ENCODE assay signal across 27 mouse cellular contexts in genomic region chr9:25216210-25216609, GRCm38 (mm10). TPM values are rescaled to one million over a fixed set of nuclear protein-coding genes. Genes with fewer than 3 reads are reported as not detected.
DNase-seq lines count a peak whose midpoint lies in the region; ATAC-seq and TF ChIP-seq lines count a peak whose summit lies in the region.
"Had no signal": no experiment of that assay in that cellular context is flagged by ENCODE, and none has a peak within 500 bp of the region (broad histone marks: within the 10 kb centered on the region; RNA-seq: fewer than 3 reads in every experiment).

No protein-coding gene starts in this region.

- H3K27me3 ChIP-seq in kidney, postnatal 0 days (ENCODE audit: insufficient read depth, low read length): no peaks in the 10 kb centered on the region
- no peaks in the 10 kb centered on the region for H3K27me3 ChIP-seq in kidney, embryonic 14.5 days (ENCODE audit: control insufficient read depth, insufficient read depth, low read length)
- no peaks in the 10 kb centered on the region for H3K27me3 ChIP-seq in liver, embryonic 16.5 days (ENCODE audit: control insufficient read depth, insufficient read depth, low read depth, low read length)
- H3K27me3 ChIP-seq in midbrain, embryonic 13.5 days: no peaks in the 10 kb centered on the region
- H3K27me3 ChIP-seq: CH12.LX; embryonic facial prominence, embryonic 15.5 days; forebrain, embryonic 12.5 days; hindbrain, embryonic 13.5 days; limb, embryonic 13.5 days; liver, embryonic 15.5 days; midbrain, embryonic 15.5 days; neural tube, embryonic 15.5 days; stomach, embryonic 15.5 days had no signal

- H3K9me3 ChIP-seq in kidney, postnatal 0 days (replicated peaks; ENCODE audit: low read length): no peaks in the 10 kb centered on the region
- H3K9me3 ChIP-seq in kidney, embryonic 14.5 days (ENCODE audit: control insufficient read depth, low read length): no peaks in the 10 kb centered on the region
- no peaks in the 10 kb centered on the region for H3K9me3 ChIP-seq in liver, embryonic 16.5 days (replicated peaks; ENCODE audit: control insufficient read depth, low read length)
- H3K9me3 ChIP-seq in midbrain, embryonic 13.5 days: no peaks in the 10 kb centered on the region
- H3K9me3 ChIP-seq: embryonic facial prominence, embryonic 10.5 days; embryonic facial prominence, embryonic 15.5 days; forebrain, embryonic 12.5 days; heart, embryonic 10.5 days; hindbrain, embryonic 13.5 days; limb, embryonic 13.5 days; liver, embryonic 15.5 days; midbrain, embryonic 15.5 days; neural tube, embryonic 15.5 days; stomach, embryonic 15.5 days had no signal

- H3K4me2 ChIP-seq in kidney, postnatal 0 days (ENCODE audit: low read length): no peak overlapping the region
- H3K4me2 ChIP-seq in kidney, embryonic 14.5 days (replicated peaks; ENCODE audit: low read depth, low read length): no peak overlapping the region
- no peak overlapping the region for H3K4me2 ChIP-seq in liver, embryonic 16.5 days (ENCODE audit: low read depth, low read length)
- no peak overlapping the region for H3K4me2 ChIP-seq in midbrain, embryonic 13.5 days (replicated peaks)
- H3K4me2 ChIP-seq: embryonic facial prominence, embryonic 15.5 days; forebrain, embryonic 12.5 days; hindbrain, embryonic 13.5 days; limb, embryonic 13.5 days; liver, embryonic 15.5 days; midbrain, embryonic 15.5 days; neural tube, embryonic 15.5 days; stomach, embryonic 15.5 days had no signal

- DNase-seq in embryo, embryonic 10 days (ENCODE audit: low spot score): peak; percentile 20
- no peak for DNase-seq in embryo, embryonic 10.5 days (ENCODE audit: low spot score)
- DNase-seq in kidney, postnatal 0 days (ENCODE audit: low spot score): no peak
- DNase-seq in liver: no peak
- DNase-seq: adrenal gland, adult 8-10 months; cerebellum, adult 8-10 months; cerebellum, postnatal 36 days; forebrain, postnatal 0 days; heart, postnatal 4 days; lung, postnatal 36 days; retina, postnatal 1 day; right cerebral cortex, postnatal 14 days had no signal

- no peaks in the 10 kb centered on the region; the same call in 1 of the 2 replicates for H3K4me1 ChIP-seq in kidney, postnatal 0 days (replicated peaks; ENCODE audit: insufficient read depth, low read length)
- H3K4me1 ChIP-seq in kidney, embryonic 14.5 days (ENCODE audit: control insufficient read depth, insufficient read depth, low read length): 0 out of 2 replicates have a peak, but pooled peaks cover 3% of the 10 kb centered on the region
- no peaks in the 10 kb centered on the region for H3K4me1 ChIP-seq in liver, embryonic 16.5 days (ENCODE audit: control insufficient read depth, low read depth, low read length)
- peaks cover 12% of the 10 kb centered on the region for H3K4me1 ChIP-seq in midbrain, embryonic 13.5 days (replicated peaks)
- H3K4me1 ChIP-seq: liver, embryonic 15.5 days had no signal

- no peaks in the 10 kb centered on the region for H3K36me3 ChIP-seq in kidney, postnatal 0 days (ENCODE audit: insufficient read depth, low read length)
- H3K36me3 ChIP-seq in kidney, embryonic 14.5 days (ENCODE audit: control insufficient read depth, insufficient read depth, low read length): no peaks in the 10 kb centered on the region
- H3K36me3 ChIP-seq in liver, embryonic 16.5 days (ENCODE audit: control insufficient read depth, insufficient read depth): no peaks in the 10 kb centered on the region
- H3K36me3 ChIP-seq in midbrain, embryonic 13.5 days: no peaks in the 10 kb centered on the region
- H3K36me3 ChIP-seq: embryonic facial prominence, embryonic 10.5 days; embryonic facial prominence, embryonic 15.5 days; forebrain, embryonic 12.5 days; heart, embryonic 10.5 days; hindbrain, embryonic 13.5 days; limb, embryonic 13.5 days; liver, embryonic 15.5 days; midbrain, embryonic 15.5 days; neural tube, embryonic 15.5 days; stomach, embryonic 15.5 days had no signal

- H3K27ac ChIP-seq in kidney, postnatal 0 days: 0 out of 2 replicates have a peak overlapping the region, but pooled peaks have one; percentile 42
- no peak overlapping the region for H3K27ac ChIP-seq in kidney, embryonic 14.5 days (ENCODE audit: low read depth, low read length)
- no peak overlapping the region for H3K27ac ChIP-seq in liver, embryonic 16.5 days (ENCODE audit: low read length)
- no peak overlapping the region for H3K27ac ChIP-seq in midbrain, embryonic 13.5 days
- H3K27ac ChIP-seq: embryonic facial prominence, embryonic 10.5 days; embryonic facial prominence, embryonic 15.5 days; forebrain, embryonic 12.5 days; heart, embryonic 10.5 days; hindbrain, embryonic 13.5 days; limb, embryonic 13.5 days; liver, embryonic 15.5 days; midbrain, embryonic 15.5 days; neural tube, embryonic 15.5 days; stomach, embryonic 15.5 days had no signal

- no peak overlapping the region for H3K4me3 ChIP-seq in kidney, postnatal 0 days (replicated peaks; ENCODE audit: low read depth, low read length)
- H3K4me3 ChIP-seq in kidney, embryonic 14.5 days (ENCODE audit: low read length): no peak overlapping the region
- no peak overlapping the region for H3K4me3 ChIP-seq in liver, embryonic 16.5 days (ENCODE audit: low read depth, low read length)
- H3K4me3 ChIP-seq in midbrain, embryonic 13.5 days (replicated peaks): no peak overlapping the region
- H3K4me3 ChIP-seq: embryonic facial prominence, embryonic 10.5 days; embryonic facial prominence, embryonic 15.5 days; forebrain, embryonic 12.5 days; heart, embryonic 10.5 days; hindbrain, embryonic 13.5 days; limb, embryonic 13.5 days; liver, embryonic 15.5 days; midbrain, embryonic 15.5 days; neural tube, embryonic 15.5 days; stomach, embryonic 15.5 days had no signal

- no peak for TF ChIP-seq CTCF in kidney, postnatal 0 days (IDR thresholded peaks at IDR 0.05; ENCODE audit: low read depth)

- WGBS in kidney, postnatal 0 days: 59% methylated on average over 2 of the region's 2 CpGs
- WGBS in kidney, embryonic 14.5 days: 48% methylated on average over 2 of the region's 2 CpGs
- 7% methylated on average over 2 of the region's 2 CpGs for WGBS in liver, embryonic 16.5 days (ENCODE audit: insufficient replicate concordance)
- 20% methylated on average over 2 of the region's 2 CpGs for WGBS in midbrain, embryonic 13.5 days

- ATAC-seq in kidney, postnatal 0 days (replicated peaks; ENCODE audit: low FRiP score, low read depth): no peak
- no peak for ATAC-seq in kidney, embryonic 14.5 days (ENCODE audit: low FRiP score, low TSS enrichment)
- ATAC-seq in liver, embryonic 16.5 days (ENCODE audit: low read depth): peak; percentile 21; the same call in 1 of the 2 replicates
- no peak for ATAC-seq in midbrain, embryonic 13.5 days
- ATAC-seq: forebrain, postnatal 0 days; intestine, embryonic 16.5 days; midbrain, embryonic 15.5 days had no signal

- H3K9ac ChIP-seq in kidney, postnatal 0 days (ENCODE audit: low read depth, low read length): no peak overlapping the region
- no peak overlapping the region for H3K9ac ChIP-seq in kidney, embryonic 14.5 days (ENCODE audit: low read depth, low read length)
- no peak overlapping the region for H3K9ac ChIP-seq in liver, embryonic 16.5 days (ENCODE audit: low read depth, low read length)
- H3K9ac ChIP-seq in midbrain, embryonic 13.5 days (replicated peaks): no peak overlapping the region
- H3K9ac ChIP-seq: embryonic facial prominence, embryonic 15.5 days; forebrain, embryonic 12.5 days; forebrain, postnatal 0 days; hindbrain, embryonic 13.5 days; limb, embryonic 13.5 days; liver, embryonic 15.5 days; midbrain, embryonic 15.5 days; neural tube, embryonic 15.5 days; stomach, embryonic 15.5 days had no signal

RNA-seq across cellular contexts. Expression of gene Sept7, which starts 36.0 kb away (rescaled TPM):
- polyA plus RNA-seq in kidney, postnatal 0 days (2015; fragmentation: Nextera tagmentation; extraction: Ambion mirVana): 262 and 278 TPM in 2 replicates
- polyA plus RNA-seq in kidney, embryonic 14.5 days (2014; fragmentation: Nextera tagmentation; extraction: Ambion mirVana): 318 and 331 TPM in 2 replicates
- 73.7 and 88.8 TPM in 2 replicates for polyA plus RNA-seq in liver, embryonic 16.5 days (2015; fragmentation: Nextera tagmentation; extraction: Ambion mirVana)
- polyA plus RNA-seq in midbrain, embryonic 13.5 days (2015; fragmentation: Nextera tagmentation; extraction: Ambion mirVana): 256 and 277 TPM in 2 replicates
